Mouse (Mus musculus): ENCODE data around the gene Itln1. TPM values are rescaled to one million over a fixed set of nuclear protein-coding genes. Genes with fewer than 3 reads are reported as not detected.

Gene Itln1
- polyA plus RNA-seq, 1 experiment from 2014 or later, result not detected

- no peaks in the 10 kb centered on the region for H3K4me1 ChIP-seq (ENCODE audit: control insufficient read depth, insufficient read depth, low read length)
- H3K4me2 ChIP-seq (ENCODE audit: low read depth, low read length), result no peak overlapping the region
- no peak overlapping the region for H3K4me3 ChIP-seq (ENCODE audit: low read depth, low read length)
- no peak overlapping the region for H3K9ac ChIP-seq (replicated peaks; ENCODE audit: low read depth, low read length)
- H3K27ac ChIP-seq (ENCODE audit: low read depth, low read length), result no peak overlapping the region
- H3K9me3 ChIP-seq (ENCODE audit: control insufficient read depth, low read length), result no peaks in the 10 kb centered on the region
- no peaks in the 10 kb centered on the region for H3K27me3 ChIP-seq (ENCODE audit: control insufficient read depth, insufficient read depth, low read length)
- WGBS, result 92% methylated on average over 1 of the region's 1 CpGs
- no peak for ATAC-seq (ENCODE audit: low read depth)
- H3K36me3 ChIP-seq (ENCODE audit: control insufficient read depth, insufficient read depth, low read length), result no peaks in the 10 kb centered on the region
These were observed 26.1 kb upstream of the Itln1 start for GRCm38 (mm10) chr1:171561200-171561599.

DNA sequence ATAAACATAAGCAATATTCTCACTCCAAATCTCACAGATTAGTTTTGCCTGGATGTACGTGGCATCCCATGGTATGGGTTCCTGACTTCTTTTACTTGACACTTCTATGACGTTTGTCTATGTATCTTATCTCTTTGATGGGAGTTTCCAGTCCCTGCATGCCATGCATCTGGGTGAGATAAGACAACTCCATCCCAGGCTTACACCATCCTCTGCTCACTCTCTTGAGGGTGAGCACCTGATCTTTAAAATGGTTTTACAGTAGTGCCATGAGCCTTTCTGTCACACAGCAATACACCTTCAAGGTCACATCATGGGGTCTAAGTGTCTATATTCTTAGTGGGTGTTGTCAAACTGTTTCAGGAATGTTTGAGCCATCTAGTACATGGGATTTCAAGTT lies 25.2 kb upstream of the Itln1 start:
- Histone ChIP-seq H3K4me3 (ENCODE audit: low read depth, low read length) (no peak overlapping the region), H3K9me3 (ENCODE audit: control insufficient read depth, low read length) (no peaks in the 10 kb centered on the region), H3K27me3 (ENCODE audit: control insufficient read depth, insufficient read depth, low read length) (no peaks in the 10 kb centered on the region), H3K9ac (replicated peaks; ENCODE audit: low read depth, low read length) (no peak overlapping the region), H3K27ac (ENCODE audit: low read depth, low read length) (no peak overlapping the region), H3K4me1 (ENCODE audit: control insufficient read depth, insufficient read depth, low read length) (no peaks in the 10 kb centered on the region), H3K36me3 (ENCODE audit: control insufficient read depth, insufficient read depth, low read length) (no peaks in the 10 kb centered on the region), H3K4me2 (ENCODE audit: low read depth, low read length) (no peak overlapping the region)
- WGBS, result 83% methylated on average over 2 of the region's 2 CpGs
- no peak for ATAC-seq (ENCODE audit: low read depth)

DNA sequence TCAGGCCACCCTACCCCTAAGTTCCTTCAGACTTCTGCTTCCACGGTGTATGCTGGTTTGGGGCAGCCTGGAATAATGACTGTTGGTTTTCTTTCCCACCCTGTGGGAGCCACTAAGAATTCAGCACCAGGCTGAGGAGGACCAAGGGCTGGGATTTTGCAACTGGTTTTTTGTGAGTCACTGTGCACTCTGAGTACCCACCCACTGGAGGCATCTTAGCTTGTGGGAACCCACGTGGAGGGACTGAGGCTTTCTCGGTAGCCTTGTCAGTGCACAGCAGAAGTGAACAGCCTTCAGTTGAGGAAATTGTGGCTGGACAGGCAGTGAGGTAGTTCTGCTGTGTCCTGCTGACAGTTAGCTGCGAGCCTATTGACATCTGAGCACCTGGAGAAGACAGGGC lies 23.8 kb upstream of the Itln1 start, which contains the start of gene Cd244a:
Gene Cd244a, plus strand, starts transcription at position 296 of the 400 bp plus-strand sequence.
- Histone ChIP-seq H3K27ac (ENCODE audit: low read depth, low read length) (no peak within 1 kb of the TSS), H3K4me2 (ENCODE audit: low read depth, low read length) (no peak within 1 kb of the TSS), H3K9me3 (ENCODE audit: control insufficient read depth, low read length) (no peaks in the 10 kb centered on the region), H3K36me3 (ENCODE audit: control insufficient read depth, insufficient read depth, low read length) (no peaks in the 10 kb centered on the region), H3K4me1 (ENCODE audit: control insufficient read depth, insufficient read depth, low read length) (no peaks in the 10 kb centered on the region), H3K9ac (replicated peaks; ENCODE audit: low read depth, low read length) (no peak within 1 kb of the TSS), H3K27me3 (ENCODE audit: control insufficient read depth, insufficient read depth, low read length) (no peaks in the 10 kb centered on the region), H3K4me3 (ENCODE audit: low read depth, low read length) (no peak within 1 kb of the TSS)
- no peak for ATAC-seq (ENCODE audit: low read depth)
- 88% methylated on average over 4 of the region's 4 CpGs for WGBS

DNA sequence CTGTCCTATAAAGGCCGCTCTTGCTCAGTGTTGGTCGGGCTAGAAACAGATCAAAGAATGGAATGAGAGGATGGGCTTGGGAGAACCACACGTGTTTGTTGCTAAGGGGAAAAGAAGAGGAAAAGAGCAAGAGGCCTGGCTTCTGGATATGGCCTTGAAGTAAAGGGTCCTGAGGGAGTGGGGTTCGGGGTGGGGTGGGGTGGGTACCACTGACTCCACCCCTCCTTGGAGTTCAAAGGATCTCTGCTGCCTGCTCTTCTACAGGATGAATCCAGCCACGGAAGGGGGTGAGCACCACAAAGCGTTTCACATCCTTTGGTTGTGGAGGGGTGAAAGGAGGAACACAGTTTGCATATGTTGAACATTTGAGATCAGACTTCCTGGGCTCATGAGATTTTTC lies 23.3 kb upstream of the Itln1 start:
- Histone ChIP-seq H3K4me1 (ENCODE audit: control insufficient read depth, insufficient read depth, low read length) (no peaks in the 10 kb centered on the region), H3K9me3 (ENCODE audit: control insufficient read depth, low read length) (no peaks in the 10 kb centered on the region), H3K4me3 (ENCODE audit: low read depth, low read length) (no peak overlapping the region), H3K4me2 (ENCODE audit: low read depth, low read length) (no peak overlapping the region), H3K27me3 (ENCODE audit: control insufficient read depth, insufficient read depth, low read length) (no peaks in the 10 kb centered on the region), H3K36me3 (ENCODE audit: control insufficient read depth, insufficient read depth, low read length) (no peaks in the 10 kb centered on the region), H3K9ac (replicated peaks; ENCODE audit: low read depth, low read length) (no peak overlapping the region), H3K27ac (ENCODE audit: low read depth, low read length) (no peak overlapping the region)
- 71% methylated on average over 6 of the region's 6 CpGs for WGBS
- ATAC-seq (ENCODE audit: low read depth), result no peak

DNA sequence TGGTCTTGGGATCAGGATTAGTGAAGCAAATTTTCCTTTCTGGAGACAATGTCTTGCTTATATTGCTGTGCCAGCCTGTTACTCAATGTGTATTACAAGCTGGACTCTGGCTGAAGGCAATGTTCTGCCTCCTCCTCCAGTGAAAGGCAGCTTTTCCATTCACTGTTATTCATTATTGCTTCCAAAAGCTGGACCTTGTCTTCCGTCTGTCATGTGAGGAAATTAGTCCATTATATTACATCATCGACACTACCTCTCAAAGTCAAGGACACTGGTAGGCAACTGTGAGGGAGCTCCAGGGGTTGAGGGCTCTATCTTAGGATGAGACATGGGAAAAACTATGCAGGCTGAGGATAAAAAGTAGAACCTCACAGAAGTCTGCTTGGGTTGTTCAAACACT lies 21.3 kb upstream of the Itln1 start:
- 95% methylated on average over 2 of the region's 2 CpGs for WGBS
- H3K9me3 ChIP-seq (ENCODE audit: control insufficient read depth, low read length), result no peaks in the 10 kb centered on the region
- H3K27me3 ChIP-seq (ENCODE audit: control insufficient read depth, insufficient read depth, low read length), result no peaks in the 10 kb centered on the region
- H3K4me1 ChIP-seq (ENCODE audit: control insufficient read depth, insufficient read depth, low read length), result no peaks in the 10 kb centered on the region
- H3K9ac ChIP-seq (replicated peaks; ENCODE audit: low read depth, low read length), result no peak overlapping the region
- no peak for ATAC-seq (ENCODE audit: low read depth)
- H3K27ac ChIP-seq (ENCODE audit: low read depth, low read length), result no peak overlapping the region
- no peaks in the 10 kb centered on the region for H3K36me3 ChIP-seq (ENCODE audit: control insufficient read depth, insufficient read depth, low read length)
- H3K4me3 ChIP-seq (ENCODE audit: low read depth, low read length), result no peak overlapping the region
- no peak overlapping the region for H3K4me2 ChIP-seq (ENCODE audit: low read depth, low read length)

- no peak overlapping the region for H3K27ac ChIP-seq (ENCODE audit: low read depth, low read length)
- H3K36me3 ChIP-seq (ENCODE audit: control insufficient read depth, insufficient read depth, low read length), result no peaks in the 10 kb centered on the region
- H3K4me3 ChIP-seq (ENCODE audit: low read depth, low read length), result no peak overlapping the region
- H3K9ac ChIP-seq (replicated peaks; ENCODE audit: low read depth, low read length), result no peak overlapping the region
- no peaks in the 10 kb centered on the region for H3K4me1 ChIP-seq (ENCODE audit: control insufficient read depth, insufficient read depth, low read length)
- H3K27me3 ChIP-seq (ENCODE audit: control insufficient read depth, insufficient read depth, low read length), result no peaks in the 10 kb centered on the region
- no peak for ATAC-seq (ENCODE audit: low read depth)
- WGBS, result 77% methylated on average over 11 of the region's 11 CpGs
- H3K9me3 ChIP-seq (ENCODE audit: control insufficient read depth, low read length), result no peaks in the 10 kb centered on the region
- H3K4me2 ChIP-seq (ENCODE audit: low read depth, low read length), result no peak overlapping the region
These were observed 18.6 kb upstream of the Itln1 start for GRCm38 (mm10) chr1:171553359-171554341.

DNA sequence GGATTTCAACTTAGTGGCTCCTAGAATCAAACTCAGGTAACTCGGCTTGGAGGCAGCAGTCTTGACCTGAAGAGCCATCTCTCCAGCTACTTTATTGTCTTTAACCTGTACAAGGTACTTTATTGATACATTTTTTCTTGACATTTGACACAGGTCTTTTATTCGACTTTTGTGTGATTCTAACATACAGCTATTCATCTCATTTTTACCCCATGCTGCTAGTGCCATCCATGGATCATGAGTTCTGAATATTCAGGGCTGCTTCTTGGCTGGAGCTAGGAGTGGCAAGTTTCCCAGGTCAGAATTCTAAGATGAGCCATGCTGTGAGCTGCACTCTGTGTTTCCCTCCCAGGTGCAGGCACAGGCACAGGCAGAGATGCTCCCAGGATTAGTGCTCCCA lies 17.1 kb upstream of the Itln1 start:
- H3K4me2 ChIP-seq (ENCODE audit: low read depth, low read length), result no peak overlapping the region
- ATAC-seq (ENCODE audit: low read depth), result no peak
- H3K9ac ChIP-seq (replicated peaks; ENCODE audit: low read depth, low read length), result no peak overlapping the region
- no peaks in the 10 kb centered on the region for H3K4me1 ChIP-seq (ENCODE audit: control insufficient read depth, insufficient read depth, low read length)
- no peaks in the 10 kb centered on the region for H3K9me3 ChIP-seq (ENCODE audit: control insufficient read depth, low read length)
- no peaks in the 10 kb centered on the region for H3K36me3 ChIP-seq (ENCODE audit: control insufficient read depth, insufficient read depth, low read length)
- no peaks in the 10 kb centered on the region for H3K27me3 ChIP-seq (ENCODE audit: control insufficient read depth, insufficient read depth, low read length)
- no peak overlapping the region for H3K4me3 ChIP-seq (ENCODE audit: low read depth, low read length)
- 92% methylated on average over 2 of the region's 2 CpGs for WGBS
- H3K27ac ChIP-seq (ENCODE audit: low read depth, low read length), result no peak overlapping the region

DNA sequence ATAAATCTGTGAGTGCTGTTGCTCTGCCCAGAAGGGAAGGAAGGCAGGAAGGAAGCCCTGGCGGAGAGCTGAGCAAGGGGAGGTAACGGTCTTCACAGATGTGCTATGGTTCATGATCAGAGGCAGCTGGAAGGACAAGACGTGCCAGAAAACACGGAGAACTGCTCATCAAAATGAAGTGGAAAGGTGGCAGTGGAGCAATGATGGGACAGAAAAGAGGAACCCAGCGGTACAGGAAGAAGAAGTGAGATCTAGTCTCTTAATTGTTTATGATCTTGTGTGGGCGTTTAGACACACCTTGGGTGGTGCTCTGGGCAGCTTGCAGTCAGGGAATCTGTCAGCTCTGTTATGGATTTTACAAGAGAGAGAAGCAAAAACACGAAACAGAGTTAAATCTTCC lies 16.2 kb upstream of the Itln1 start:
- Histone ChIP-seq H3K4me2 (ENCODE audit: low read depth, low read length) (no peak overlapping the region), H3K9me3 (ENCODE audit: control insufficient read depth, low read length) (no peaks in the 10 kb centered on the region), H3K4me3 (ENCODE audit: low read depth, low read length) (no peak overlapping the region), H3K9ac (replicated peaks; ENCODE audit: low read depth, low read length) (no peak overlapping the region), H3K27ac (ENCODE audit: low read depth, low read length) (no peak overlapping the region), H3K36me3 (ENCODE audit: control insufficient read depth, insufficient read depth, low read length) (no peaks in the 10 kb centered on the region), H3K27me3 (ENCODE audit: control insufficient read depth, insufficient read depth, low read length) (no peaks in the 10 kb centered on the region), H3K4me1 (ENCODE audit: control insufficient read depth, insufficient read depth, low read length) (no peaks in the 10 kb centered on the region)
- WGBS, result 84% methylated on average over 7 of the region's 7 CpGs
- ATAC-seq (ENCODE audit: low read depth), result no peak

GRCm38 (mm10) chr1:171540694-171541093 lies 5.6 kb upstream of the Itln1 start:
- Histone ChIP-seq H3K9me3 (ENCODE audit: control insufficient read depth, low read length) (no peaks in the 10 kb centered on the region; the same call in 1 of the 2 replicates), H3K4me3 (ENCODE audit: low read depth, low read length) (no peak overlapping the region), H3K27me3 (ENCODE audit: control insufficient read depth, insufficient read depth, low read length) (no peaks in the 10 kb centered on the region), H3K27ac (ENCODE audit: low read depth, low read length) (no peak overlapping the region), H3K4me1 (ENCODE audit: control insufficient read depth, insufficient read depth, low read length) (no peaks in the 10 kb centered on the region), H3K36me3 (ENCODE audit: control insufficient read depth, insufficient read depth, low read length) (no peaks in the 10 kb centered on the region), H3K9ac (replicated peaks; ENCODE audit: low read depth, low read length) (no peak overlapping the region), H3K4me2 (ENCODE audit: low read depth, low read length) (no peak overlapping the region)
- WGBS, result 79% methylated on average over 1 of the region's 1 CpGs
- ATAC-seq (ENCODE audit: low read depth), result no peak
